Mouse (Mus musculus): ENCODE measurements around the gene Cdh6.

The Cdh6 gene

GRCm38 (mm10) chr15:13095406-13095805 lies 78.1 kb downstream of the Cdh6 start:
- no peak for TF ChIP-seq GATA4 (IDR thresholded peaks at IDR 0.05; ENCODE audit: insufficient replicate concordance, low read length)

GRCm38 (mm10) chr15:13094881-13095256 lies 78.6 kb downstream of the Cdh6 start:
- TF ChIP-seq GATA4 (IDR thresholded peaks at IDR 0.05; ENCODE audit: insufficient replicate concordance, low read length) = no peak

GRCm38 (mm10) chr15:13093954-13094880 lies 79.3 kb downstream of the Cdh6 start:
- TF ChIP-seq GATA4 (IDR thresholded peaks at IDR 0.05; ENCODE audit: insufficient replicate concordance, low read length) = no peak

GRCm38 (mm10) chr15:13092064-13092463 lies 81.4 kb downstream of the Cdh6 start:
- no peak for TF ChIP-seq GATA4 (IDR thresholded peaks at IDR 0.05; ENCODE audit: insufficient replicate concordance, low read length)

GRCm38 (mm10) chr15:13088504-13089058 lies 84.9 kb downstream of the Cdh6 start:
- TF ChIP-seq GATA4 (IDR thresholded peaks at IDR 0.05; ENCODE audit: insufficient replicate concordance, low read length) = no peak

- no peak for TF ChIP-seq GATA4 (IDR thresholded peaks at IDR 0.05; ENCODE audit: insufficient replicate concordance, low read length)
Observed at GRCm38 (mm10) chr15:13084746-13085145, 88.7 kb downstream of the Cdh6 start.

- no peak for TF ChIP-seq GATA4 (IDR thresholded peaks at IDR 0.05; ENCODE audit: insufficient replicate concordance, low read length)
Observed at GRCm38 (mm10) chr15:13076908-13077669, 96.4 kb downstream of the Cdh6 start.

GRCm38 (mm10) chr15:13074047-13074446 lies 99.4 kb downstream of the Cdh6 start:
- TF ChIP-seq GATA4 (IDR thresholded peaks at IDR 0.05; ENCODE audit: insufficient replicate concordance, low read length) = no peak

GRCm38 (mm10) chr15:13068213-13068516 lies 105.3 kb downstream of the Cdh6 start:
- no peak for TF ChIP-seq GATA4 (IDR thresholded peaks at IDR 0.05; ENCODE audit: insufficient replicate concordance, low read length)

GRCm38 (mm10) chr15:13067429-13068212 lies 105.9 kb downstream of the Cdh6 start:
- TF ChIP-seq GATA4 (IDR thresholded peaks at IDR 0.05; ENCODE audit: insufficient replicate concordance, low read length) = no peak

- no peak for TF ChIP-seq GATA4 (IDR thresholded peaks at IDR 0.05; ENCODE audit: insufficient replicate concordance, low read length)
Observed at GRCm38 (mm10) chr15:13066765-13067164, 106.7 kb downstream of the Cdh6 start.

GRCm38 (mm10) chr15:13063633-13064032 lies 109.8 kb downstream of the Cdh6 start:
- no peak for TF ChIP-seq GATA4 (IDR thresholded peaks at IDR 0.05; ENCODE audit: insufficient replicate concordance, low read length)

GRCm38 (mm10) chr15:13057728-13058127 lies 115.7 kb downstream of the Cdh6 start:
- TF ChIP-seq GATA4 (IDR thresholded peaks at IDR 0.05; ENCODE audit: insufficient replicate concordance, low read length) = no peak

GRCm38 (mm10) chr15:13057302-13057701 lies 116.2 kb downstream of the Cdh6 start:
- no peak for TF ChIP-seq GATA4 (IDR thresholded peaks at IDR 0.05; ENCODE audit: insufficient replicate concordance, low read length)

GRCm38 (mm10) chr15:13047910-13048309 lies 125.6 kb downstream of the Cdh6 start:
- no peak for TF ChIP-seq GATA4 (IDR thresholded peaks at IDR 0.05; ENCODE audit: insufficient replicate concordance, low read length)
